Mouse (Mus musculus) 3T3-L1 (cell line): ENCODE data around the gene Mfrp.

Experiments used
- DNase-seq: peaks from one replicate; pipeline ENCODE4 v3.0.0-alpha.2; 2015; ENCODE audit warnings: low read depth, low spot score

The Mfrp gene

DNA sequence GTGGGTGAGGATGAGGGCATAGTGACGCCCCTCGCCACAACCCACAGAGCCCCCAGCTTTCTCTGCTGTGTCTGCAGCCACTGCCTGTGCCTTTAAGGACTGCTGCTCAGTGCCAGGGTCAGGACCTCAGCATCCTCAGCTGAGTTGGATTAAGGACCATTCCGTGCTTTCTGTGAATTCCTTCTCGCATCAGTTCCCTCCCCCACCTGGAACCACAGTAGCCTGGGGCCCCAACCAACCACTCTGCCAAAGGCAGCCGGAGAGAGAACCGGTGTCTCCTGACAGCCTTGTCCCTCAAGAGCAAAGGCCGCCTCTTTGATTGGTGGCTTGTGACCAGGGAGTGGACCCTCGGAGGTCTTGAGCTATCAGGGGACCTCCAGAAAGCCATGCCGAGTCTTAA, at the start of gene Mfrp:
Gene Mfrp (plus strand): TSS at position 240 of the 400 bp plus-strand sequence.
- no peak for DNase-seq

DNA sequence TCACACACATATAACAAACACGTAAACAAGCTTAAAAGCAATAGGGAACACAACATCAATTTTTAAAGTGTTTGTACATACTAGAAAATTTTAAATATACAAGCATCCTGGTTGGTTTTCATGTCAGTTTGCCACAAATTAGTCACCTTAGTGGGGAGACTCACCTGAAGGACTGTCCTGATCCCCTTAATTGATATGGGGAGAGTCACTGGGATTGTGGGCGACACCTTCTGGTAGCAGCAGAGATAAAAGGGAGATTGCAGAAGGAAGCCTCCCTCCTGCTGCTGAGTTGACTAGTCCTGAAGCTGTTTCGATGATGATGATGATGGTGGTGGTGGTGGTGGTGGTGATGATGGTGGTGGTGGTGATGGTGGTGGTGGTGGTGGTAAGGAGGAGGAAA, 48.7 kb upstream of the Mfrp start:
- DNase-seq, result no peak

DNA sequence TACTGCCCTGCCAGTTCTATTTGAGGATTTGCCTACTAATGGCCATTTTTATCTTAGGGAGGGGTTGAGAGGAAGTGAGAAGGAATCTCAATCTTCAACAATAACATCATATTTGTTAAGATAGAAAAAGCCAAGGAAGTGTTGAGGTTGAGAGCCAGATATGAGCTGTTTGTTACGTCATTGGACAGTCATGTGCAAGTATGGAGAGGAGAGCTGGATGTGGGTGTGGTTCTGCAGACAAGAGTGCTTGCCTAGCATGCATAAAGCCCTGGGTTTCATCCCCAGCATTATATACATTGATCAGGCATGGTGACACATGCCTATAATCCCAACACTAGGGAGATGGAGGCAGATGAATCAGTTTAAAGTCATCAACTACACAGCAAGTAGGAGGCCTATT, 47.6 kb upstream of the Mfrp start:
- peak; percentile 63 for DNase-seq

DNA sequence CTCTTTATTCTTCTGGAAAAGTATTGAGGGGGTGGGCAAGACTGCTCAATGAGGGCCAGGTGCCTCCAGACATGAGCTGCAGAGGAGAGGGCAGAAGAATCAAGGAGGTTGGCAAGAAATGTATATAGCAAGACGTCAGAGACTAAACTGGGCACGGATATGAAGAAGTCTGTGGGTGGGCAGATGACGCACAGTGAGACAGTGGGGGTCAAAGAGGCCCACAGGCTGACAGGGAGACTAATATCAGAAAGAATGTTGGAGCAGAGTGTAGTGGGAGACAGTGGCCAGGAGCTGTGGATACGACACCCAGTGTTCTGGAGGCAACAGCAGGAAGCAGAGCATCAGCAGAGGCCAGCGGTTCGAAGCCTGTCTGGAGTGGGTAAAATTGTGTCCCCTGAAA, 42.9 kb upstream of the Mfrp start:
- peak; percentile 71 for DNase-seq

DNA sequence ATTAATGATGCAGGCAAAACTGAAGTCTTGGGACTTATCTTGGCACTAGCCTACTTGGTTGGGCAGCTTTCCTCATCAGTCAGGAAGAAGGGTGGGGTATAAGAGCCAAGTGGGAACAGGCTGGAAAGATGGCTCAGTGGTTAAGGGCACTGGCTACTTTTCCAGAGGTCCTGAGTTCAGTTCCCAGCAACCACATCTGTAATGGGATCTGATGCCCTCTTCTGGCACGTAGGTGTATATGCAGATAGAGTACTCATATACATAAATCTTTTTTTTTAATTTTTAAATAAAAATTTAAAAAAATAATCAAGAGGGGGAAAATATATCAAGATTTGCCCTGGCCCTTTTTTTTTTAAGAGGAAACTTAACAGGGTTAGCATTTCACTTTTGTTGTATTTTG, 36.4 kb upstream of the Mfrp start:
- DNase-seq, result no peak

DNA sequence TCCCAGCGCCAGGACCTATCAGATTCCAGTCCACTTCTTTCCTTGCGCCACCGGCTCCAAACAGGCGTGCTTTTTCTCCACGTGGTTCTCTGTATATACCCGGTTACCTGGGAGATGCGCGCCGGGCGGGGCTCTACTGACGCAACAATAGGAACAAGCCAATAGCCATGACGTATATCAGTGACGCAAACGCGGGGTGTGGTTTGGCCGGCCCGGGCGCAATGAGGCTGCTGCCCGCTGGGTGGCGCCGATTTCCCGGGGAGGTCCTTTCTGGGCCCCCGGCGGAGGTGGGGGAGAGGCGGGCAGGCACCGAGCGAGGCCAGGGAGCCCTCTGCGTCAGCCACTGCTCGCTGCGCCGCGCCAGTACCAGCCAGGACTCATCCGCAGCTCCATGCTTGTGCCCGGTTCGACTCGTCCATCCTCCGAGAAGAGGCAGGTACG, 34.7 kb upstream of the Mfrp start, which contains the start of gene Usp2:
Gene Usp2 (plus strand): TSS at position 237 of the 441 bp plus-strand sequence.
- peak; percentile 96 for DNase-seq

DNA sequence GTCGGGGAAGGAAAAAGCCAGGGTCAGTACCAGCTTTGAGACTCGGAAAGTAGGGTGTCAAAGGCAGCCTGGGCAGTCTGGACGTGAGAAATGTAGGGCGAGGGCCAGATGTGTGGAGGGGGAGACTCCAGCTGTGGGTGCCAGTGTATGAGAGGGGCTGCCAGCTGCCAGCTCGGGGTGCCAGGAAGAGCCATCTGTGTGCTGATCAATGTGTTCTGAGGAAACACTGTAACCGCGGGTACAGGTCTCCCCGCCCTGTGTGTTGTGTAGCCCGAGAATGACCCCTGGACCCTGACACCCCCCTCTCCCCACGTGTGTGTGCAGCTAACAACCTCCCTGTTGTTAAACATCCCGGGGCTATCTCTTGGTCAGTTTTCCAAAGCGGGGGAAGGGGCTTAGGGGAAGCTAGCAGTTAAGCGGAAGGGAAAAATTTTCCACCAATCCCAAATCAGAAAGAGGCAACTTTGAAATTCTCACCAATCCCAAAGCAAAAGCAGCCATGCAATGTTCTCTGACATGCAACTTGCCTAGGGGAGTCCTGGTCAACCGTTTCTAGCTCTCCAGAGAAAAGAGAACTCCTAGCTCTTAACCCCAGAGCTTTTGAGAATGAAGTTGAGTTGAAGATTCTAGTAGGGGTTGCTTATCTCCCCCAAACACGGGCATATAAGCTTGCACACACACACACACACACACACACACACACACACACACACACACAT, 34.1 kb upstream of the Mfrp start:
- no peak for DNase-seq

DNA sequence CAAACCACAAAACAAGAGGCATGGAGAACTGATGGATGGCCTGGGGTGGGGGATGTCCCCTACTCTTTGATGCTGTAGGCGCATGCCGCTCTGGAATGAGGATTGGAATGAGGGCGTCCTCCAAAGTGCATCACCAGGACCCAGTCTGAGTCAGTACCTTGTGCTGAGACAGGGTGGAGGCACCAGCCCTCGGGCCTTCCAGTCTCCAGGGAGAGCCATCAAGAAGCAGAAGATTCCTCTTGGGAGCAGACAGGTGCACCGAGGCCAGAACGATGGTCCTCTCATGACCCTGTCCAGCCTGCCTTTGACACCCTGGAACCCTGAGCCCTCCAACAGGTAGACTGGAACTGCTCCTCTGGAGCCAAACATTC, 33.6 kb upstream of the Mfrp start:
- DNase-seq, result peak; percentile 41

DNA sequence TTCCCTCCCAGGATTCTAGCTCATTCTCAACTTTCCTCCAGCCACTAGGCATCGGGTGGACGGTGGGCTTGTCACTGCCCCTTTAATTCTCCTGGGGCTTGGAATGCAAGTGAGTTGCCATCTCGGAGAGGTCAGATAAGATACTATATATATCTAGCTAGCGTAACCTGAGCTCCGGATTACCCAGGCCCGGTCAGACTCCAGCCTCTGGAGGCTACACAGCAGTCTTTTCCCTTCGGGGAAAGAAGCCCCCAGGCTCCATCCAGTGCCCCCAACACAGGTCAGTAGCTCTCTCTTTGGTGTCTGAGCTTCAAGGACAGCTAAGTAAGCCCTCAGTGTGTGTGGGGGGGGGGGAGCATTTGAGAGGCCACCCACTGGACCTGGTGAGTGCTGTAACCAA, 32.3 kb upstream of the Mfrp start:
- DNase-seq, result no peak

DNA sequence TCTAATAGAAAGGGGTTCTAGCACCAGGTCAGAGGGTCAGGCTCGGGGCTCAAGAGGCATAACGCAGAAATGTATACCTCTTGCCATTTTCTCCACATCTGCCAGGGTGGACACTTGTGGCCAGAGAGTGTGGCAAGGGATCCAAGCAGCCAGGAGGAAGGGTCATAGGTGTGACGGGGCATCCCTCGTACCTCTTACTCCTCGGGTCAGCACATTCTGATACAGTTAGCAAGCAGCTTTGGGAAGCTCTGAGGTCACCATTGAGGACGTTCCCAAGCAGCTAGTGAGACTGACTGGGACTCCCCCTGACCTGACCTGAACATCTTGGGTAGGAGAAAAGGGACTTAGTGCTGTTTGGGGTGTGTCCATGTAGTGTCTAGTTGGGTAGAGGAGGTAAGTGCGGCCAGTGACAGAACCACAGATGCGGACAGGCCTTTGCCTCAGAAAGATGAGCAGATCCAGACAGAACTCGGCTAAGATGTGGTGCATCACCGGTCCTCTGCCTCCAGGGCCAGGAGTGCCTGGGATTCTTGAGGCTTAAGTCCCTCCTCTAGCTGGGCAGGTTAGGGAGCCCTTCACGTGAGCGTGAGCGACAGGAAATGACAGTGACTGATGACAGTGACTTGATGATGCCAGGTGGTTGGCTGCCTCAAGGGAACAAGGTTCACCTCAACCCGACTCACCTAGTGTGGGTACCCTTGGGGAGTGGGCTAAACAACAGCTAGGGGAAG, 31.3 kb upstream of the Mfrp start:
- no peak for DNase-seq

DNA sequence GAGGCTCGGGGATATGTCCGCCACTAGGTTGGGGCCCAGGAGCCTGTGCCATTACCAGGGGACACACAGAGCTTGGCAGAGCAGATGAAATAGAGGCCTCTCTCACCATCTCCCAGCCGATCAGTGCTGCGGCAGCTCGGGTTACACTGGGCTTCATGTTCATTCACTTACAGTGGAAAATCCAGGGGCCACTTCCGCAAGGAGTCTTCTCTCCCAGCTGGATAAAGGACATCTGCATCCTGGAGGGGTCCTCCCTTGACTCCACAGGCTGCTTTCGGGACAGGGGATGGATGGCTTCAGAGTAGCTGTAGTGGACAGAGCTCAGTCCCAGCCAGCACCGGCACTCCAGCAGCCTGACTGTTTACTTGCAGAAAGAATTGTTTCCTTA, 30.7 kb upstream of the Mfrp start:
- DNase-seq, result no peak

DNA sequence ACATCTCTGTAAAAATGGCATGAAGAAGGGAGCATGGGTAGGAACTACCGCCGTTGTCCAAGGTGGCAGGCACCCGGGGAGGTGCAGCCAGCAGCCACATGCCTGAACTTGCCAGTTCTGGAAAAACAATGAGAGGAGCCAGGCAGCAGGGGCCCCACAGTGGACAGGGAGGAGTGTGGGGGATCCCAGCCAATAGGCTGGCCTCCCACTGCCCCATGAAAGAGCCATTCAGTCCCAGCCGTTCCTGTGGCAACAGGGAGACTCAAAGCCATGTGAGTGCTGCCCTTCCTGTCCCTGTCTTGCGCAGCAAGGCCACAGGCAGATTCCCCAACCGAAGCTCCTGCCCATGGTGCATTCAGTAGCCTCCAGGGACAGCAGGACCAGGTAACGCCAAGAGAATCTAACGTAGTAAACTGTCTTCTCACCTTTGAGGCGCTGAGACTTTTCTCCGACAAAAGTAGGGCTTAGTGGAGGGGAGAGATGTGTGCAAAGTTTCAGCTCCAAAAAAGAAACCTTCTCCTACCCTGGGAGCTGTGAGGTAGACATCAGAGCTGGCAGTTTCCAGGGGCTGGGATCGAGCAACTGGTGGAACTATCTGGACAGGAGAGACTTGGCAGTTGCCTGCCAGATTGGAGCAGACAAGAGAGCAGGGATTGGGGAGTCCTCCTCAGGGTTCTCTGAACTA, 29.5 kb upstream of the Mfrp start:
- DNase-seq, result no peak

DNA sequence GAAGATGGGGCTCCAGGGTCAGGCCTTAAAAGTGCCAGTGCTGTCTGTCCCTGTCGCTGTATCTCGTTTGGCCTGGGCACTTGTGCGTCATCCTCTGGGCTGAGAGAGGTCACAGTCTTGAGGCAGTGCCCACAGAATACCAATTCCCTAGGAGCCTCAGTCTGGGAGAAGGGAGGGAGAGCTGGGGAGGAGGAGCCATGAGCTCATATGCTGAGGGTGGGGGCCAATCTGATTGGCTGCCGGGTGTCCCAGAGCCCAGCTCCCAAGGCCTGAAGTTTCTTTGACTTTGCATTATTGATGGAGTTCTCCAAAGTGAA, 29.0 kb upstream of the Mfrp start:
- DNase-seq, result peak; percentile 34

DNA sequence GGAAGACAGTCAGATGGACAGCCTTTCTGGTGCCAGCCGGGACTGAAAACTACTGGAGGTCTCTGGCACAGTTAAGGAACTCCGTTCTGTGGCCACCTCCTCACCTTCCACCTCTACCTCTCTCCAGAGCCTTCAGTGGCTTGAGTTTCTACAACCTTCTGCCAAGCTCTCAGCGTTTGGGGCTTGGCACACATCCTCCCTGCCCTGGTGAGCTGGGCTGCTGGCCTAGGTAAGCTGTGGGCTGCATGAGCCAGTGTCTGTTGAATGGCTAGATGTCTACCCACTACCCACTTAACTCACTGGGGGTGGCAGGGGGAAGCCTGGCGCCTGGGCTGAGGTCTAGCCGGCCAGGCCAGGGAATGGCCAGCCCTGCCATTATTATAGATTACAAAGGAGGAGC, 28.4 kb upstream of the Mfrp start:
- DNase-seq, result no peak

DNA sequence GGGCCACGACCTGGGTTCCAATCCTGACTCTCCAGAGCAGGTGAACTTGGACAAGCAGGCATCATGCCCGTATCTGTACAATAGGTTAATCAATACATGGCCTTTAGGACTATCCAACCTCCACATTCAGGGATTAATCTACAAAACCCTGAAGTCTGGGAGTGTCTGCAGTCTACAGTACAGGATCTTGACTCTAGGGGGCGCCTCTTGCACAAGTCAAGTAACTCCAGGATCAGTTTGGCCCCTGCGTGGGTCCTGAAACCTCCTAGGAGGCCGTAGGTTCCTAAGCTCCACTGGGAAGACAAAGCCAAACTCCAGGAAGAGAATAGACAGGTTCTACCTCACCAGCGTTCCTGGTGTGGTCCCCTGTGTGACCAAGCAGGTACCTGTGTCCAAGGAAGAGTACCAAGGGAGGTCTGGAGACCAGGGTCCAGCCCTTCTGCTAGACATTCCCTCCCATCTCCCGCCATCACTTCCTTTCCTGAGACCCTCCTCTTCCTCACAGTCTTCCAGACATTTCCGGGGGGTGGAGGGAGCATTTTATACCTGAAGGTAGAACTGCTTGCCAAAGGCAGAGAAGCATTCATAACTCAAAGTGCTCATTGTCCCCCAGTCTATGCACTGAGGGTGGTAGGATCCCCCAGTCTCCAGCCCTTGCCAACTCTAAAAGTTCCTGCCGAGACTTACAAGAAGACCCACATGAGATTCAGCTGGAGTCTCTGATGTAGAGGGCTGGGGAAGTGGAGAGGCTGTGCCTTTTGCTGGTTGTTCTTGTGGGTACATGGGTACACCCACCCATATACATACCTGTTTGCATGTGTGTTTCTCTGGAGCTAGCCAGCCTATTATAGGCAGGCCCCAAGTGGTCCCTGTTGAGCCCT, 26.9 kb upstream of the Mfrp start:
- peak; percentile 37 for DNase-seq

DNA sequence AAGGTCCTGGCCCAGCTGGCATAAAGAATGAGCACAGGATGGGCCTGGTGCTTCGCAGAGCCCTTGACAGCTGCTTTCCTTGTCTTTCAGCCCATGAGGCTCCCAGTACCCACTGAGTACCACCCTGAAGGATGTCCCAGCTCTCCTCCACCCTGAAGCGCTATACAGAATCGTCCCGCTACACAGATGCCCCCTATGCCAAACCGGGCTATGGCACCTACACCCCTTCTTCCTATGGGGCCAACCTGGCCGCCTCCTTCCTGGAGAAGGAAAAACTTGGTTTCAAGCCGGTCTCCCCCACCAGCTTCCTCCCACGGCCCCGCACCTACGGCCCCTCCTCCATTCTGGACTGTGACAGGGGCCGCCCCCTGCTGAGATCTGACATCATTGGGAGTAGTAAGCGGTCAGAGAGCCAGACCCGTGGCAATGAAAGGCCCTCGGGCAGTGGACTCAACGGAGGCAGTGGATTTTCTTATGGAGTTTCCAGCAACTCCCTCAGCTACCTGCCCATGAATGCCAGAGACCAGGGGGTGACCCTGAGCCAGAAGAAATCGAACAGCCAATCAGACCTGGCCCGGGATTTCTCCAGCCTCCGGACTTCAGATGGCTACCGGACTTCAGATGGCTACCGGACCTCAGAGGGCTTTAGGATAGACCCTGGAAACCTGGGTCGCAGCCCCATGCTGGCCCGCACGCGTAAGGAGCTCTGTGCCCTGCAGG, 26.1 kb upstream of the Mfrp start:
- no peak for DNase-seq

DNA sequence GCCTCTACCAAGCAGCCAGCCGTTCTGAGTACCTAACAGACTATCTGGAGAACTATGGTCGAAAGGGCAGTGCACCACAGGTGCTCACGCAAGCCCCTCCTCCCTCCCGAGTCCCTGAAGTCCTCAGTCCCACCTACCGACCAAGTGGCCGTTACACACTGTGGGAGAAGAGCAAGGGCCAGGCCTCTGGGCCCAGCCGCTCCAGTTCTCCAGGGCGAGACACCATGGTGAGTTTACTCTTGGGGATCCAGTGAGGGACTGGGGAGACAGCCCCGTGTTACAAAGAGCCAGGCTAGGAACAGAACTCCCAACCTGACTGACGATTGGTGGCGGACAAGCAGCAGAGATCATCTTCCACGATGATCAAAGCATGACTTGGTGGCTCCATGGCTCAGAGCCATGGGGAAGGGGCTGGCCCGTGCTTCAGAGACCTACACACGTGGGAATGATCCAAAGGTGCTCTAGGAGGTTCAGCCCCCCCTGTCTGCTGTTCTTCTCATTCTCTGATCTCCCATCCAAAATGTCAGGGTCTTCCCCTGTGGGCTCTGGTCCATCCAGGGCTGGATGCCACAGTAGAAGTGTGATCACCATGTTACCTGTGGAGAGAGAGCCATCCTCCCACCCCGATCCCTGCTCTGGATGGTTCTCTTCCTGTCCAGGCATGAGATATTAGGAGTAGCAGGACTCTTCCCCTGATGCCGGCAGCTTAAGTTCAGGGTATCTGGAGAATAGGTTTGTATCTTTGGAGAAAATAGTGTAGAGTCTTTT, 25.3 kb upstream of the Mfrp start:
- no peak for DNase-seq

DNA sequence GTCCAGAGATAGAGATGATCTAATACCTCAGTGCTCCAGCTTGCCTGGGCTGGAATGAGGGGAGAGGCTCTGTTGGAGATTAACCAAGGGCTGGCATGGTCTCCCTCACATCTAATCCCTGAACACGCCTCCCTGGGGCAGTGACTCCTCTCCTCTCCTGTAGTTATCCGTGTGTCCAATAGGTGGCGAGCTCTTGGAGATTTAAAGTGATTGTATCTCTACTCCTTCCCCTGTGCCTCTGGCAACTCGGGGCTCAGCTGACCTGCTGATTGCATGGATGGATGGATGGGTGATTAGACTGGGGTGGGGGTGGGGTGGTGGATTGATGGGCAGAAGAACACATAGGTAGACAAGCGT, 24.8 kb upstream of the Mfrp start:
- DNase-seq, result peak; percentile 79

DNA sequence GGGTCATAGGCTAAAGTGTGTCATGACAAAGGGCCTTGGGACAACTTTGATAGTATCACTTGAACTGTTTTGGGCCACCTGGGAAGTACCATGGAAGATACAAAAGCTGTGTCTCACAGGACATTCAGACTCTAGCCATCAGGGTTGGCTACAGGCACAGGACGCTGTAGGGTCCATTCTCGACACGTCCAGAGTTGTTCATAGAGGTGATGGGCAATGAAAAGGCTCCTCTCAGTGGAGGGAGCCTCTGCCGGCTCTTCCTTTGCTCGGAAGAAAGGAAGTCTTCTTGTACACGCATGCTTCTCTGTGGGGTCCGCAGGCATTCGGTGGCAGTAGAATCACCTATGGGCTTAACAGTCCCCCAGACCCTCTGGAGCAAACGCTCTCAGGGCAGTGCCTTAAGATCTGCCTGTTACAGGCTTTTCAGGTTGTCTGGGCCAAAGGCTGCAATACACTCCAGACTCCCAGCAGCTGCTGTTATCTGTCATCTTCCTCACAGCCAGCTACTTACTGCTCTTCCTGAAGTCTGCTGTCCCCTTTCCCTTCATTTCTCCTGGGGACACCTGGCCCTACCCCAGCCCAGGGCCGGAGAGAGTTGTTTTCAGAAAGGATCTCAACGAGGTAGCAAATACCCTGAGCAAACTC, 24.1 kb upstream of the Mfrp start:
- DNase-seq, result no peak
